29 mouse cellular contexts compared by ENCODE assay signal in genomic region chr5:85706598-85706997, GRCm38 (mm10).
DNase-seq lines count a peak whose midpoint lies in the region; ATAC-seq and TF ChIP-seq lines count a peak whose summit lies in the region.
"Had no signal": no experiment of that assay in that cellular context is flagged by ENCODE, and none has a peak within 500 bp of the region (broad histone marks: within the 10 kb centered on the region; RNA-seq: fewer than 3 reads in every experiment).

No protein-coding gene starts in this region.

- H3K36me3 ChIP-seq in midbrain, embryonic 11.5 days (ENCODE audit: control insufficient read depth, insufficient read depth, low read length) = no peaks in the 10 kb centered on the region
- H3K36me3 ChIP-seq in midbrain, postnatal 0 days (ENCODE audit: insufficient read depth, low read length) = no peaks in the 10 kb centered on the region
- H3K36me3 ChIP-seq in hindbrain, embryonic 10.5 days = no peaks in the 10 kb centered on the region
- H3K36me3 ChIP-seq: heart, embryonic 10.5 days; heart, embryonic 15.5 days; hindbrain, embryonic 12.5 days; intestine, embryonic 15.5 days; limb, embryonic 10.5 days; limb, embryonic 15.5 days; liver, embryonic 13.5 days; stomach, embryonic 15.5 days had no signal

- no peak overlapping the region for H3K27ac ChIP-seq in midbrain, embryonic 11.5 days (ENCODE audit: low read depth, low read length)
- H3K27ac ChIP-seq in midbrain, postnatal 0 days (ENCODE audit: low read depth, low read length) = no peak overlapping the region
- H3K27ac ChIP-seq in hindbrain, embryonic 10.5 days = no peak overlapping the region
- H3K27ac ChIP-seq: heart, embryonic 10.5 days; heart, embryonic 15.5 days; hindbrain, embryonic 12.5 days; hindbrain, postnatal 0 days; intestine, embryonic 15.5 days; limb, embryonic 10.5 days; limb, embryonic 15.5 days; liver, embryonic 13.5 days; stomach, embryonic 15.5 days had no signal

- no peak overlapping the region for H3K4me2 ChIP-seq in midbrain, embryonic 11.5 days
- H3K4me2 ChIP-seq in midbrain, postnatal 0 days (ENCODE audit: low read depth, low read length, poor library complexity, severe bottlenecking) = no peak overlapping the region
- H3K4me2 ChIP-seq: heart, embryonic 15.5 days; hindbrain, embryonic 12.5 days; intestine, embryonic 15.5 days; limb, embryonic 15.5 days; liver, embryonic 13.5 days; stomach, embryonic 15.5 days had no signal

- H3K9me3 ChIP-seq in midbrain, embryonic 11.5 days (ENCODE audit: control insufficient read depth, low read length) = no peaks in the 10 kb centered on the region
- H3K9me3 ChIP-seq in midbrain, postnatal 0 days (ENCODE audit: low read length) = no peaks in the 10 kb centered on the region
- H3K9me3 ChIP-seq in hindbrain, embryonic 10.5 days = no peaks in the 10 kb centered on the region
- H3K9me3 ChIP-seq: heart, embryonic 10.5 days; heart, embryonic 15.5 days; hindbrain, embryonic 12.5 days; intestine, embryonic 15.5 days; limb, embryonic 10.5 days; limb, embryonic 15.5 days; liver, embryonic 13.5 days; stomach, embryonic 15.5 days had no signal

- H3K4me3 ChIP-seq in midbrain, embryonic 11.5 days (ENCODE audit: low read depth, low read length) = no peak overlapping the region
- H3K4me3 ChIP-seq in midbrain, postnatal 0 days (ENCODE audit: low read depth, low read length) = no peak overlapping the region
- H3K4me3 ChIP-seq in hindbrain, embryonic 10.5 days = no peak overlapping the region
- H3K4me3 ChIP-seq: heart, embryonic 10.5 days; heart, embryonic 15.5 days; hindbrain, embryonic 12.5 days; intestine, embryonic 15.5 days; limb, embryonic 10.5 days; limb, embryonic 15.5 days; liver, embryonic 13.5 days; megakaryocyte, embryonic 14.5 days; stomach, embryonic 15.5 days had no signal

- DNase-seq in midbrain, embryonic 11.5 days (ENCODE audit: low spot score, missing footprints) = no peak
- DNase-seq in midbrain, postnatal 0 days (ENCODE audit: low spot score) = no peak
- peak; percentile 76 for DNase-seq in brain, embryonic 14.5 days (ENCODE audit: low read depth)
- peak; percentile 21 for DNase-seq in embryo, embryonic 11 days
- peak; percentile 19 for DNase-seq in forelimb bud, embryonic 11.5 days (ENCODE audit: low read depth, low spot score)
- DNase-seq in hindbrain, embryonic 10.5 days (ENCODE audit: low spot score) = no peak
- DNase-seq: adrenal gland, adult 2 months; adrenal gland, postnatal 36 days; B cell, adult 2 months; cerebellum, postnatal 36 days; gastrocnemius, postnatal 14 days; heart, adult 11 months; kidney, adult 2 months; kidney, postnatal 4 days; liver, embryonic 13.5 days; lung, adult 18-20 months; lung, postnatal 4 days; right cerebral cortex, postnatal 25 days had no signal

- no peaks in the 10 kb centered on the region for H3K27me3 ChIP-seq in midbrain, embryonic 11.5 days (ENCODE audit: control insufficient read depth, insufficient read depth, low read length)
- no peaks in the 10 kb centered on the region for H3K27me3 ChIP-seq in midbrain, postnatal 0 days (ENCODE audit: insufficient read depth, low read length)
- H3K27me3 ChIP-seq in hindbrain, embryonic 10.5 days (ENCODE audit: insufficient read depth, poor library complexity, severe bottlenecking) = no peaks in the 10 kb centered on the region
- H3K27me3 ChIP-seq: heart, embryonic 15.5 days; hindbrain, embryonic 12.5 days; intestine, embryonic 15.5 days; limb, embryonic 15.5 days; liver, embryonic 13.5 days; megakaryocyte, embryonic 14.5 days; stomach, embryonic 15.5 days had no signal

- no peak for TF ChIP-seq POLR2A in brain, embryonic 14.5 days (IDR thresholded peaks at IDR 0.05; ENCODE audit: borderline replicate concordance, extremely low read depth, insufficient read depth, insufficient read length, poor library complexity, severe bottlenecking)

- WGBS in midbrain, embryonic 11.5 days = 28% methylated on average over 1 of the region's 1 CpGs
- 28% methylated on average over 1 of the region's 1 CpGs for WGBS in midbrain, postnatal 0 days
- 60% methylated on average over 1 of the region's 1 CpGs for WGBS in hindbrain, embryonic 10.5 days

- TF ChIP-seq CTCF in midbrain, postnatal 0 days (IDR thresholded peaks at IDR 0.05) = no peak
- TF ChIP-seq CTCF in brain, embryonic 14.5 days (IDR thresholded peaks at IDR 0.05; ENCODE audit: borderline replicate concordance, extremely low read depth, insufficient read depth, insufficient read length) = no peak

- H3K9ac ChIP-seq in midbrain, embryonic 11.5 days (ENCODE audit: low read length) = no peak overlapping the region
- H3K9ac ChIP-seq in midbrain, postnatal 0 days (replicated peaks; ENCODE audit: low read length, poor library complexity, severe bottlenecking) = no peak overlapping the region
- H3K9ac ChIP-seq: heart, embryonic 15.5 days; hindbrain, embryonic 12.5 days; intestine, embryonic 15.5 days; limb, embryonic 15.5 days; liver, embryonic 13.5 days; stomach, embryonic 15.5 days had no signal

- H3K4me1 ChIP-seq in midbrain, embryonic 11.5 days (ENCODE audit: control insufficient read depth, insufficient read depth, low read length) = peaks cover 4% of the 10 kb centered on the region
- H3K4me1 ChIP-seq in midbrain, postnatal 0 days (ENCODE audit: insufficient read depth, low read length) = no peaks in the 10 kb centered on the region
- H3K4me1 ChIP-seq in hindbrain, embryonic 10.5 days (replicated peaks) = no peaks in the 10 kb centered on the region
- H3K4me1 ChIP-seq: heart, embryonic 10.5 days; heart, embryonic 15.5 days; hindbrain, embryonic 12.5 days; intestine, embryonic 15.5 days; limb, embryonic 15.5 days; liver, embryonic 13.5 days; megakaryocyte, embryonic 14.5 days; stomach, embryonic 15.5 days had no signal

- peak; percentile 67 for ATAC-seq in midbrain, embryonic 11.5 days (ENCODE audit: low FRiP score)
- no peak for ATAC-seq in midbrain, postnatal 0 days (ENCODE audit: low FRiP score)
- ATAC-seq: activated CD4-positive, CD25-positive, alpha-beta regulatory T cell, adult 4 months; hindbrain, postnatal 0 days; intestine, embryonic 15.5 days; lung, postnatal 0 days had no signal

Comparison
In these comparisons a context has a peak if more than half of its experiments do, and no peak if none do; other contexts are left out.
1. DNase-seq: peak in brain, embryonic 14.5 days (single experiment), embryo, embryonic 11 days (single experiment) and forelimb bud, embryonic 11.5 days (single experiment); none in midbrain, embryonic 11.5 days (single experiment), midbrain, postnatal 0 days (single experiment) and hindbrain, embryonic 10.5 days (single experiment).